Mouse (Mus musculus) lung, postnatal 0 days (tissue): ENCODE data around the gene Uba2. TPM values are rescaled to one million over a fixed set of nuclear protein-coding genes. Genes with fewer than 3 reads are reported as not detected.

Experiments used
- ATAC-seq: fragments of 200-750 bp; cut with Nextera tagmentation; 2 replicates; pipeline ENCODE4 v1.8.0; 2017; ENCODE audit warnings: moderate library complexity
- DNase-seq: peaks from one replicate; pipeline ENCODE4 v3.0.0-alpha.2; 2016; ENCODE audit warnings: low spot score
- H3K27ac ChIP-seq: fragments of 300-500 bp; sonication (generic); 2 replicates; pipeline ENCODE4 v1.5.1; 2014; ENCODE audit warnings: antibody characterized with exemption, mild to moderate bottlenecking, low read length, mixed read lengths
- H3K27me3 ChIP-seq: fragments of 300-500 bp; sonication (generic); replicated peaks from 2 replicates; pipeline ENCODE4 v1.6.1; 2014; ENCODE audit warnings: low read length, mixed read lengths; ENCODE audit not compliant: insufficient read depth
- H3K36me3 ChIP-seq: fragments of 300-500 bp; sonication (generic); 2 replicates; pipeline ENCODE4 v1.6.1; 2014; ENCODE audit warnings: low read length, mixed read lengths; ENCODE audit not compliant: insufficient read depth
- H3K4me1 ChIP-seq: fragments of 300-500 bp; sonication (generic); 2 replicates; pipeline ENCODE4 v1.6.1; 2014; ENCODE audit warnings: antibody characterized with exemption, low read depth, low read length, mixed read lengths; ENCODE audit not compliant: insufficient read depth
- H3K4me2 ChIP-seq: fragments of 300-500 bp; sonication (generic); replicated peaks from 2 replicates; pipeline ENCODE4 v1.6.1; 2014; ENCODE audit warnings: low read depth, mild to moderate bottlenecking, low read length, moderate library complexity, mixed read lengths
- H3K4me3 ChIP-seq: fragments of 300-500 bp; sonication (generic); 2 replicates; pipeline ENCODE4 v1.5.1; 2014; ENCODE audit warnings: low read depth, low read length
- H3K9ac ChIP-seq: fragments of 300-500 bp; sonication (generic); replicated peaks from 2 replicates; pipeline ENCODE4 v1.6.1; 2014; ENCODE audit warnings: low read depth, mild to moderate bottlenecking
- H3K9me3 ChIP-seq: fragments of 300-500 bp; sonication (generic); 2 replicates; pipeline ENCODE4 v1.6.1; 2016; ENCODE audit warnings: low read length, mixed read lengths
- CTCF ChIP-seq: IDR thresholded peaks from 2 replicates; pipeline ENCODE4 v1.5.1; 2016; ENCODE audit warnings: antibody characterized with exemption, mild to moderate bottlenecking
- EP300 ChIP-seq: IDR thresholded peaks from 2 replicates; pipeline ENCODE4 v1.6.1; 2016; ENCODE audit warnings: antibody characterized with exemption, mild to moderate bottlenecking, control low read depth
- WGBS: fragments of 180-500 bp; shearing (Covaris S2); extraction: QIAGEN DNeasy Blood & Tissue Kit; methylation state at CpG from one replicate; pipeline ENCODE4 v1.1.7; 2014; 5-methylcytosine and 5-hydroxymethylcytosine counted together
- polyA plus RNA-seq: library from polyadenylated mRNA; unstranded; fragments of >200 nt; fragmentation: Nextera tagmentation; extraction: Ambion mirVana; gene quantifications from 2 replicates; pipeline ENCODE4 v1.2.1, GENCODE M21; 2015

Gene Uba2
- polyA plus RNA-seq, 1 experiment from 2014 or later, result 82.8 TPM

GRCm38 (mm10) chr7:34094911-34095481 is 74.4 kb downstream of the Uba2 start, which contains the start of gene Scgb1b30:
TSS of gene Scgb1b30 (plus strand) at chr7:34095431.
- Histone ChIP-seq H3K36me3 (no peaks in the 10 kb centered on the region), H3K4me1 (no peaks in the 10 kb centered on the region), H3K9ac (no peak within 1 kb of the TSS), H3K9me3 (no peaks in the 10 kb centered on the region), H3K27ac (no peak within 1 kb of the TSS), H3K27me3 (no peaks in the 10 kb centered on the region), H3K4me3 (no peak within 1 kb of the TSS), H3K4me2 (no peak within 1 kb of the TSS)
- ATAC-seq, result no peak
- WGBS, result 80% methylated on average over 3 of the region's 3 CpGs
- no peak for TF ChIP-seq CTCF
- TF ChIP-seq EP300, result no peak
- no peak for DNase-seq

Other genes with a start within 250 kb of the Uba2 start
- not detected in 2 replicates for gene Scgb2b26, start 224.6 kb downstream of the Uba2 start, polyA plus RNA-seq
- not detected in 2 replicates for gene Scgb2b27, start 155.7 kb downstream of the Uba2 start, polyA plus RNA-seq
- gene Scgb1b27, start 148.1 kb downstream of the Uba2 start, polyA plus RNA-seq, result not detected in 2 replicates
- gene Scgb1b30, start 74.2 kb downstream of the Uba2 start, polyA plus RNA-seq, result not detected in 2 replicates
- 7.9 and 8.5 TPM in 2 replicates for gene Wtip, start 36.3 kb downstream of the Uba2 start, polyA plus RNA-seq
- gene Pdcd2l, start 27.1 kb upstream of the Uba2 start, polyA plus RNA-seq, result 34.0 and 37.9 TPM in 2 replicates
- 122 and 123 TPM in 2 replicates for gene Gpi1, start 60.7 kb upstream of the Uba2 start, polyA plus RNA-seq
- gene Gm6096, start 81.4 kb upstream of the Uba2 start, polyA plus RNA-seq, result not detected in 2 replicates
- gene 4931406P16Rik, start 144.0 kb upstream of the Uba2 start, polyA plus RNA-seq, result 54.6 and 57.3 TPM in 2 replicates
- 76.1 and 80.2 TPM in 2 replicates for gene Lsm14a, start 223.7 kb upstream of the Uba2 start, polyA plus RNA-seq